Mouse (Mus musculus) liver, embryonic 18 days (tissue): ENCODE data around the gene Tatdn2. TPM values are rescaled to one million over a fixed set of nuclear protein-coding genes. Genes with fewer than 3 reads are reported as not detected.

ENCODE experiments used
- polyA plus RNA-seq: library from polyadenylated mRNA; depleted of rRNA; stranded (reverse); fragments of >200 nt; gene quantifications from 2 replicates; pipeline ENCODE4 v1.2.3, GENCODE M21; 2012; rRNA removed

Gene Tatdn2
- 10.8 and 11.6 TPM in 2 replicates for polyA plus RNA-seq

DNA sequence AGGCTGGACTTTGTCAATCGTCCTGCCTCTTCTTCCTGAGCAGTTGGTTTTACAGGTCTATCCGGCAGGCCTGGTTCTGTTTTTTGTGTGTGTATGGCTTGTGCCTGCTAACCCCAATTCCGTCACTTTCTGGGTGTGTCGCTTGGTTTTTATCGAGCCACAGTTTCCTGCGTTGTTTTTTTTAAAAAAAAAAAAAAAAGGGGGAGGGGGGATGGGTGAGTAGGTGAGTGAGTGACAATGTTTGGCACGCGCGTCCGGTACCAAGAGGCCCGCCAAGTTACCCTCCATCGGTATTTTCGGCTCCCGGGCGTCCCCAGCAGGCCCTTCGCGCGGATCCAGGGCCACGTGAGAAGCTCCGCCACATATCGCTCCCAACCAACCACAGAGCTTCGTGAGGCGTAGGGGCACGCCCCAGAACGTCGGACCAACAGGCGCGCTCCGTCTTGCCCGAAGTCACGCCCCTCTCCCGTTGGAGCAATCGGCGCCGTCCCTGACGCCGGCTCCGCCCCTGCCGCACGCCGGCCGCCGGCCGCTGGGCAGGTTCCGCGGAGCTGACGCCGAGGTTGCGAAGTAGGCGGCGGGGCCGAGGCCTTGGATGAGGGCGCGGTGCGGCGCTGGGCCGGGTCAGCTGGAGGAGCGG, at the start of gene Tatdn2:
Gene Tatdn2 (plus strand): TSS at position 469 of the 640 bp plus-strand sequence.

DNA sequence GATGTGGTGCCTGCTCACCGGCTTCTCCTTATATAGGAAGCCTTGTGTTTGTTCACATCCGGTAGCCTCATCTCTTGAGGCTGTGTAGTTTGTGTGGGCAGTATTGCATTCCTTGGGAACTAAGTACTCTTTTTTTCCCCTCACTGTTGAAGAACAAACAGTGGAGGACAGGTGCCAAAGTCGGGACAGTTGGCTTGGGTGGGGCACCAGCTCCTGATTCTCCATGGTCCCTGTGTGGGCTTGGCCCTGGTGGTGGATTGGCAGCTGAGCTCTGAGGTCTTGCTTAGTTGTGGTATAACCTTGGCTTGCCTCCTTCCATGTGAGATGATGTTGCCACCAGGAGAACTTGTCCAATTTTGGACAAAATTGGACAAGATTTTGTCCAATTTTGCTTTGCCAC, 23.0 kb downstream of the Tatdn2 start, which contains the start of gene Ghrl:
Gene Ghrl (minus strand): TSS at position 3 of the 400 bp plus-strand sequence.

DNA sequence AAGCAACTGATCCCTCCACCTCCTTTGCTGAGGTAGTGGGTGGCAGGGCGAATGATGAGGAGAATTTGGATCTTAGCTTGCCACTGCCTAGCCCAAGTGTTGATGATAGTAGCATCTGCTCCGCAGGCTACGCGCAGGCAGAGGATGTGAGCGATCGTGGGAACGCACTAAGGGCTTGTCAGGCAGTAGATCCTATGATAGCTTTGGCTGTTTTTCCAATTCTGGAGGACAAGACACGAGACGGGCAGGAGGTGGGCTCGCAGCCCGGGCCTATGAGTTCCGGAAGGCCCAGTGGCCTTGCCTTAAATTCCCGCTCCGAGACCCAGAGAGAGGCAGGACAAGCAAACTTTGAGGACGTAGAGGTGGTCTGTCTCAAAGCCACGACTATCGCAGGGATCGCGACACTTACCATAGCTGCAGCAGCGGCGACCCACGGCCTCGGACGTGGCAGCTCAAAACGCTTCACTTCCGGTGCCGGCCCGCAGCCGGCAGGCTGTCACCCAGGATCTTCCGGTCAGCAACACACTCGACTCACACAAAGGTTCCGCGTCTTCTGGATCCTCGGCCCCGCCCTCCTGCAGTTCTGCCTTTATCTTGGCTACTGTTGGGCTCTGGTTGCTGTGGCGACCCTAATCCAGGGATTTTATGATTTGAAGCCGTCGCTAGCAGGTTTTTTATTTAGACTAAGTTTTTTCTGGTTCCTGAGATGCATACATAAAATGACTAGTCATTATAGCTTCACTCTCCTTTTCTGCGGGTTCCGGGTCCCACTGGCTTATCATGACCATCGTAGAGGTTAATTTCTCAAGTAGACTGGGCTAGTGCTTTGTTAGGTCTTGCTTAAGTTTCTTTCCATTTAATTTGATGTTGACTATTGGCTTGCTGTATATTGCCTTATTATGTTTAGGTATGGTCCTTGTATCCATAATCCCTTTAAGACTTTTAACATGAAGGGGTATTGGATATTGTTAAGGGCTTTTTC, 43.7 kb downstream of the Tatdn2 start, which contains the start of gene Sec13:
Gene Sec13 (minus strand): TSS at position 508 of the 982 bp plus-strand sequence.

Other genes with a start within 250 kb of the Tatdn2 start
- gene Il17re, start 238.6 kb upstream of the Tatdn2 start, polyA plus RNA-seq = 0.34 and 0.35 TPM in 2 replicates
- gene Il17rc, start 225.6 kb upstream of the Tatdn2 start, polyA plus RNA-seq = 12.2 and 12.6 TPM in 2 replicates
- gene Creld1, start 213.8 kb upstream of the Tatdn2 start, polyA plus RNA-seq = 6.6 and 7.4 TPM in 2 replicates
- gene Prrt3, start 195.1 kb upstream of the Tatdn2 start, polyA plus RNA-seq = 0.01 TPM in 1 of 2 replicates, not detected in the other
- 24.7 and 25.0 TPM in 2 replicates for gene Emc3, start 165.4 kb upstream of the Tatdn2 start, polyA plus RNA-seq
- gene Fancd2, start 165.4 kb upstream of the Tatdn2 start, polyA plus RNA-seq = 4.0 and 4.2 TPM in 2 replicates
- not detected in 2 replicates for gene Fancd2os, start 96.3 kb upstream of the Tatdn2 start, polyA plus RNA-seq
- 75.9 and 79.8 TPM in 2 replicates for gene Brk1, start 92.3 kb upstream of the Tatdn2 start, polyA plus RNA-seq
- gene Vhl, start 73.1 kb upstream of the Tatdn2 start, polyA plus RNA-seq = 5.9 and 7.4 TPM in 2 replicates
- gene Irak2, start 58.6 kb upstream of the Tatdn2 start, polyA plus RNA-seq = 21.6 and 22.6 TPM in 2 replicates
- 0.20 TPM in 1 of 2 replicates, not detected in the other for gene Ghrl, start 22.8 kb downstream of the Tatdn2 start, polyA plus RNA-seq
- 93.8 and 96.0 TPM in 2 replicates for gene Sec13, start 43.7 kb downstream of the Tatdn2 start, polyA plus RNA-seq